In genomic region chr6:147574454-147575182, GRCm38 (mm10) we compare ENCODE assay signal across 13 mouse cellular contexts.
DNase-seq lines count a peak whose midpoint lies in the region; ATAC-seq and TF ChIP-seq lines count a peak whose summit lies in the region.
"Had no signal": no experiment of that assay in that cellular context is flagged by ENCODE, and none has a peak within 500 bp of the region (broad histone marks: within the 10 kb centered on the region; RNA-seq: fewer than 3 reads in every experiment).

No protein-coding gene starts in this region.

- no peak for ATAC-seq in intestine, embryonic 16.5 days
- no peak for ATAC-seq in intestine, postnatal 0 days
- ATAC-seq in stomach, embryonic 14.5 days (ENCODE audit: insufficient number of reproducible peaks, insufficient read depth, low FRiP score, low read depth) = no peak
- no peak for ATAC-seq in stomach, postnatal 0 days (ENCODE audit: low FRiP score, low TSS enrichment)

- TF ChIP-seq EP300 in stomach, postnatal 0 days (optimal IDR thresholded peaks at IDR 0.05) = no peak

- TF ChIP-seq POLR2A in olfactory bulb, adult 2 months (IDR thresholded peaks at IDR 0.05; ENCODE audit: insufficient read depth, low read depth, low read length) = no peak

- no peak for TF ChIP-seq CTCF in intestine, postnatal 0 days (IDR thresholded peaks at IDR 0.05; ENCODE audit: low read depth)
- TF ChIP-seq CTCF in stomach, postnatal 0 days (IDR thresholded peaks at IDR 0.05; ENCODE audit: low read depth) = no peak
- no peak for TF ChIP-seq CTCF in olfactory bulb, adult 2 months (IDR thresholded peaks at IDR 0.05; ENCODE audit: insufficient read depth, low read depth, low read length)

- H3K4me1 ChIP-seq in intestine, embryonic 16.5 days (ENCODE audit: control insufficient read depth, insufficient read depth, low read length) = no peaks in the 10 kb centered on the region
- no peaks in the 10 kb centered on the region for H3K4me1 ChIP-seq in intestine, postnatal 0 days (replicated peaks; ENCODE audit: control insufficient read depth, insufficient read depth, low read length)
- H3K4me1 ChIP-seq in stomach, embryonic 14.5 days (ENCODE audit: control insufficient read depth, insufficient read depth, low read length) = peaks cover 5% of the 10 kb centered on the region
- 0 out of 2 replicates have a peak, but pooled peaks cover 2% of the 10 kb centered on the region for H3K4me1 ChIP-seq in stomach, postnatal 0 days (replicated peaks; ENCODE audit: control insufficient read depth, insufficient read depth)
- H3K4me1 ChIP-seq in olfactory bulb, adult 2 months (ENCODE audit: control insufficient read depth, insufficient read depth, low read length) = peaks cover 13% of the 10 kb centered on the region

- WGBS in intestine, embryonic 16.5 days = 49% methylated on average over 5 of the region's 5 CpGs
- 58% methylated on average over 5 of the region's 5 CpGs for WGBS in intestine, postnatal 0 days
- WGBS in stomach, embryonic 14.5 days = 48% methylated on average over 5 of the region's 5 CpGs
- WGBS in stomach, postnatal 0 days = 47% methylated on average over 5 of the region's 5 CpGs
- 59% methylated on average over 5 of the region's 5 CpGs for WGBS in olfactory bulb, adult 2 months

- H3K27me3 ChIP-seq in intestine, embryonic 16.5 days (replicated peaks; ENCODE audit: control insufficient read depth, insufficient read depth, low read length) = no peaks in the 10 kb centered on the region
- H3K27me3 ChIP-seq in intestine, postnatal 0 days (replicated peaks; ENCODE audit: control insufficient read depth, insufficient read depth, low read length) = no peaks in the 10 kb centered on the region
- H3K27me3 ChIP-seq in stomach, embryonic 14.5 days (ENCODE audit: control insufficient read depth, insufficient read depth, low read length) = no peaks in the 10 kb centered on the region
- H3K27me3 ChIP-seq in stomach, postnatal 0 days (ENCODE audit: control insufficient read depth, insufficient read depth, low read length) = no peaks in the 10 kb centered on the region

- H3K9me3 ChIP-seq in intestine, embryonic 16.5 days (ENCODE audit: control insufficient read depth, low read length) = no peaks in the 10 kb centered on the region
- no peaks in the 10 kb centered on the region for H3K9me3 ChIP-seq in intestine, postnatal 0 days (ENCODE audit: control insufficient read depth)
- no peaks in the 10 kb centered on the region for H3K9me3 ChIP-seq in stomach, embryonic 14.5 days (ENCODE audit: control insufficient read depth, low read depth, low read length)
- no peaks in the 10 kb centered on the region for H3K9me3 ChIP-seq in stomach, postnatal 0 days (ENCODE audit: control insufficient read depth, low read length)

- H3K4me3 ChIP-seq in intestine, embryonic 16.5 days (ENCODE audit: low read length) = no peak overlapping the region
- no peak overlapping the region for H3K4me3 ChIP-seq in intestine, postnatal 0 days (ENCODE audit: low read depth, low read length)
- no peak overlapping the region for H3K4me3 ChIP-seq in stomach, embryonic 14.5 days (ENCODE audit: low read depth, low read length)
- no peak overlapping the region for H3K4me3 ChIP-seq in stomach, postnatal 0 days (ENCODE audit: low read depth, low read length)
- H3K4me3 ChIP-seq in olfactory bulb, adult 2 months (ENCODE audit: insufficient read depth, low read depth, low read length) = no peak overlapping the region
- H3K4me3 ChIP-seq: myocyte had no signal

- H3K9ac ChIP-seq in intestine, embryonic 16.5 days (ENCODE audit: low read depth, low read length) = no peak overlapping the region
- H3K9ac ChIP-seq in intestine, postnatal 0 days (ENCODE audit: low read depth, low read length) = no peak overlapping the region
- no peak overlapping the region for H3K9ac ChIP-seq in stomach, embryonic 14.5 days (replicated peaks; ENCODE audit: low read depth, low read length)
- H3K9ac ChIP-seq in stomach, postnatal 0 days (ENCODE audit: low read length) = no peak overlapping the region

- peak; percentile 11 for DNase-seq in cerebellum, adult 8-10 months
- DNase-seq in cerebellum, adult 11-12 months = no peak
- DNase-seq in stomach, postnatal 0 days (ENCODE audit: low spot score) = no peak
- no peak for DNase-seq in adrenal gland, postnatal 4 days (ENCODE audit: low spot score in 2 of 2)
- DNase-seq: adrenal gland, postnatal 25 days; kidney, adult 18-20 months; lung, postnatal 14 days; thymus, postnatal 14 days had no signal

- H3K27ac ChIP-seq in intestine, embryonic 16.5 days (ENCODE audit: low read length) = peak overlapping the region; percentile 18; the same call in 1 of the 2 replicates
- H3K27ac ChIP-seq in intestine, postnatal 0 days (ENCODE audit: low read depth, low read length) = no peak overlapping the region
- 0 out of 2 replicates have a peak overlapping the region, but pooled peaks have one; percentile 10 for H3K27ac ChIP-seq in stomach, embryonic 14.5 days (ENCODE audit: low read length)
- H3K27ac ChIP-seq in stomach, postnatal 0 days (replicated peaks) = no peak overlapping the region
- 0 out of 2 replicates have a peak overlapping the region, but pooled peaks have one; percentile 26 for H3K27ac ChIP-seq in olfactory bulb, adult 2 months (ENCODE audit: insufficient read depth, low read depth, low read length)

- H3K36me3 ChIP-seq in intestine, embryonic 16.5 days (ENCODE audit: control insufficient read depth, insufficient read depth, low read length) = no peaks in the 10 kb centered on the region
- H3K36me3 ChIP-seq in intestine, postnatal 0 days (ENCODE audit: control insufficient read depth, insufficient read depth) = no peaks in the 10 kb centered on the region
- no peaks in the 10 kb centered on the region for H3K36me3 ChIP-seq in stomach, embryonic 14.5 days (ENCODE audit: control insufficient read depth, insufficient read depth, low read length)
- no peaks in the 10 kb centered on the region for H3K36me3 ChIP-seq in stomach, postnatal 0 days (ENCODE audit: control insufficient read depth, insufficient read depth, low read length)

- H3K4me2 ChIP-seq in intestine, embryonic 16.5 days (ENCODE audit: low read depth, low read length) = no peak overlapping the region
- no peak overlapping the region for H3K4me2 ChIP-seq in intestine, postnatal 0 days (replicated peaks; ENCODE audit: low read depth)
- H3K4me2 ChIP-seq in stomach, embryonic 14.5 days (replicated peaks; ENCODE audit: low read depth, low read length) = no peak overlapping the region
- no peak overlapping the region for H3K4me2 ChIP-seq in stomach, postnatal 0 days (replicated peaks; ENCODE audit: low read depth)

Comparison
In these comparisons a context has a peak if more than half of its experiments do, and no peak if none do; other contexts are left out.
1. H3K27ac ChIP-seq: peak in intestine, embryonic 16.5 days (single experiment), stomach, embryonic 14.5 days (single experiment) and olfactory bulb, adult 2 months (single experiment); none in intestine, postnatal 0 days (single experiment) and stomach, postnatal 0 days (single experiment).